Comparison of ENCODE assay signal across 11 mouse cellular contexts in the genomic region with DNA sequence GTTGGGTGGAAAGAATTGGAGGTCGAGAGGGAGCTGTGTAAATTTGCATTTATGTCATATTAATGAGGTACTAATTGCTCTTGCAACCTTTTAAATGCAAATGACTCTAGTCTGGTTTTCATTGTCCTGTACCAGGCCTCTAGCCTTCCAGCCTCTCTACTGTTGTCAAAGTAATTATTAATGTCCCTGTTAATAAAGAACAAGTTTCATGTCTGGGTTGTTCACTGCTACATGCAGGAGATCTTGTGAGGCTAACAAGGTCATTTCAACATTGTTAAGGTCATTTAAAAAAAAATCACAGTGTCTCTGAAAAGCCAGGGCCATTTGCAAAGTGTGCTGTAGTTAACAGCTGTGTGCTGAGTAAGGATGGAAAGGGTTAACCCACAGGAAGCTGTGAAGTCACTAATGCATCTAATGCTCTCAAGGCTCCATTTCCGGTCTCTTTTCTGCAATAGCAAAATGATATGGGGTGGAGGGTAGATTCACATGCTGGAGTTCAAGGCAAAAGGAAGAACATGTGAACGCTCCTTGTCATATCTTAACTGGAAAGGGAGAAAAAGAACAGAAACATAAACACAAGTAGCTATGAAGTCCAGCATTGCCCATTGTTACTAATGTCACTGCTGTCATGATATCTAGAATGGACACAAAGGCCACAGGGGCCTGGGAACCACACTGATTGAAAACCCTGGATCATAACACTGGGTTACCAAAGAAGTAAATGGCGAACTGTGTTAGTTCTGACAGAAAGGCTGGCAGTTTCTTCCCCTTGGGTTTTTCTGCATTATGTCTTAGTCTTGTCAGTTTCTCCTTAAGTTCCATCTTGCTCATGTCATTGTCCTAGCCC.
DNase-seq lines count a peak whose midpoint lies in the region; ATAC-seq lines count a peak whose summit lies in the region.
"Had no signal": no experiment of that assay in that cellular context is flagged by ENCODE, and none has a peak within 500 bp of the region (broad histone marks: within the 10 kb centered on the region; RNA-seq: fewer than 3 reads in every experiment).

No protein-coding gene starts in this region.

- no peak overlapping the region for H3K4me3 ChIP-seq in heart, embryonic 16.5 days (ENCODE audit: low read length)
- H3K4me3 ChIP-seq in forebrain, embryonic 13.5 days = no peak overlapping the region
- H3K4me3 ChIP-seq: limb, embryonic 15.5 days had no signal

- H3K27ac ChIP-seq in heart, embryonic 16.5 days (ENCODE audit: low read length) = peak overlapping the region; percentile 78
- 0 out of 2 replicates have a peak overlapping the region, but pooled peaks have one; percentile 16 for H3K27ac ChIP-seq in forebrain, embryonic 13.5 days
- H3K27ac ChIP-seq: limb, embryonic 15.5 days; stomach, postnatal 0 days had no signal

- WGBS in heart, embryonic 16.5 days = 39% methylated on average over 4 of the region's 4 CpGs
- 37% methylated on average over 4 of the region's 4 CpGs for WGBS in forebrain, embryonic 13.5 days

- H3K4me1 ChIP-seq in heart, embryonic 16.5 days (ENCODE audit: control insufficient read depth, insufficient read depth, low read length) = peaks cover 31% of the 10 kb centered on the region
- H3K4me1 ChIP-seq in forebrain, embryonic 13.5 days = peaks cover 16% of the 10 kb centered on the region
- H3K4me1 ChIP-seq: limb, embryonic 15.5 days had no signal

- no peak for DNase-seq in heart, adult 8-10 months (ENCODE audit: low spot score)
- DNase-seq in spleen, postnatal 36 days (ENCODE audit: low spot score in 2 of 2) = peak; percentile 17 to 37
- no peak for DNase-seq in spleen, postnatal 14 days (ENCODE audit: low spot score in 2 of 2)
- DNase-seq in naive thymus-derived CD4-positive, alpha-beta T cell, adult 2 months (ENCODE audit: low read depth) = peak; percentile 49
- DNase-seq in cerebellum, postnatal 25 days = no peak
- DNase-seq in adrenal gland, adult 18-20 months (ENCODE audit: low spot score in 2 of 2) = no peak
- DNase-seq: right cerebral cortex, postnatal 25 days had no signal

- H3K9me3 ChIP-seq in heart, embryonic 16.5 days (replicated peaks; ENCODE audit: control insufficient read depth, low read length) = peaks cover 6% of the 10 kb centered on the region; the same call in 1 of the 2 replicates
- H3K9me3 ChIP-seq in forebrain, embryonic 13.5 days (replicated peaks) = no peaks in the 10 kb centered on the region
- H3K9me3 ChIP-seq: limb, embryonic 15.5 days had no signal

- no peak for ATAC-seq in heart, embryonic 16.5 days (replicated peaks; ENCODE audit: extremely low read depth, insufficient read depth, low FRiP score)
- peak; percentile 76 for ATAC-seq in forebrain, embryonic 13.5 days

- H3K36me3 ChIP-seq in heart, embryonic 16.5 days (ENCODE audit: control insufficient read depth, insufficient read depth) = no peaks in the 10 kb centered on the region
- no peaks in the 10 kb centered on the region for H3K36me3 ChIP-seq in forebrain, embryonic 13.5 days (ENCODE audit: poor library complexity, severe bottlenecking)
- H3K36me3 ChIP-seq: limb, embryonic 15.5 days had no signal

- no peak overlapping the region for H3K9ac ChIP-seq in heart, embryonic 16.5 days (ENCODE audit: low read length)
- no peak overlapping the region for H3K9ac ChIP-seq in forebrain, embryonic 13.5 days
- H3K9ac ChIP-seq: limb, embryonic 15.5 days had no signal

- peak overlapping the region; percentile 27; the same call in 1 of the 2 replicates for H3K4me2 ChIP-seq in heart, embryonic 16.5 days (ENCODE audit: low read depth, low read length)
- H3K4me2 ChIP-seq in forebrain, embryonic 13.5 days = peak overlapping the region; percentile 2; the same call in 1 of the 2 replicates
- H3K4me2 ChIP-seq: limb, embryonic 15.5 days had no signal

- H3K27me3 ChIP-seq in heart, embryonic 16.5 days (ENCODE audit: control insufficient read depth, insufficient read depth, low read length) = no peaks in the 10 kb centered on the region
- H3K27me3 ChIP-seq in forebrain, embryonic 13.5 days = no peaks in the 10 kb centered on the region
- H3K27me3 ChIP-seq: limb, embryonic 15.5 days had no signal

Comparison
In these comparisons a context has a peak if more than half of its experiments do, and no peak if none do; other contexts are left out.
1. DNase-seq: peak in spleen, postnatal 36 days (2 of 2) and naive thymus-derived CD4-positive, alpha-beta T cell, adult 2 months (single experiment); none in heart, adult 8-10 months (single experiment), spleen, postnatal 14 days (0 of 2), cerebellum, postnatal 25 days (0 of 2) and adrenal gland, adult 18-20 months (0 of 2).